Mouse (Mus musculus) right cerebral cortex, adult 2 months (tissue): ENCODE measurements around the gene Syt2.

Source experiments
- DNase-seq, 2 experiments: peaks; one replicate each; pipeline ENCODE4 v3.0.0; 2021 to 2022; ENCODE audit warnings: low spot score in 2 of 2

Gene Syt2

DNA sequence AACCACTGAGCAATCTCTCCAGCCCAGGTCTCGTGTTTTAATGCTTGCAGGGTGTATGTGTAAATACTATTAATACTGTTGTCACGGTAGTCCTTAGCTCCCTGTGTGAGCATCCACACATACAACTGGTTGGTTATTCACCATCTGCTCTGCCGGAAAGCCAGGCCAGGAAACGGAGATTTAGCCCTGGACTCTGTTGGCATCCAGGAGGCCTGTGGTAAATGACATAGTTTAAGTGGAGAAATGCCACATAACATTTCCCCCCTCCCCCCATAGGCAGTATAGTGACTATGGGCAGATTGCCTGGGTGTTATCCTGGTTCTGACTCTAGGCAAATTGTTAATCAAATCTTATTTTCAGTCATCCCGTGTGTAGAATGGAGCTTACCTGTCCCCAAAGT is 4.3 kb downstream of the Syt2 start:
- DNase-seq = no peak

DNA sequence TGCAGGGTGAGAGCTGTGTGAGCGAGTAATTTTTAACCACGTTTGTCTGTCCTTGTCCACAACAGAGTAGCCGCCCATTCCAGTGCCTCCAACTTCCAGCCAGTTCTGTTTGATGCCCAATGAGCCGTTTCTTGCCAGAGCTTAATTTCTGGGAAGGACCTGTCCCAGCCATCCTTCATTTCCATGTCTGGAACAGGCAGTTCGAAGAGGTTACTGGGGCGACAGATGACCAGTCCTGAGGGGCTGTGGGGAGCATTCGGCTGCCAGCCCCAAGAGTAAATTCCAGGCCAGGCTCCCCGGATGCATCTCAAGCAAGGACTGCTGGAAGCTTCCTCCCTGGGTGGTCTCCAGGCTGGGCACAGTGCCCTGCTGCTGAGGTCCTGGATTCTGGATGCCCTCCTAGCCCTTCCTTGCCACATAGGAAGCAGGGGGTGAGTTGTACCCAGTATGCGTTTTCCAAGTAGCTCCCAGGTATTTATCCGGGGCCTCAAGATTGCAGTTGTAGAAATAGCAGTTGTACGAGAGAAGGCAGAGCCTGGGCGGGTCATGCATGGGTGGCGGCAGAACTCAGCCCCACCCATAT is 4.9 kb downstream of the Syt2 start:
- DNase-seq = no peak

DNA sequence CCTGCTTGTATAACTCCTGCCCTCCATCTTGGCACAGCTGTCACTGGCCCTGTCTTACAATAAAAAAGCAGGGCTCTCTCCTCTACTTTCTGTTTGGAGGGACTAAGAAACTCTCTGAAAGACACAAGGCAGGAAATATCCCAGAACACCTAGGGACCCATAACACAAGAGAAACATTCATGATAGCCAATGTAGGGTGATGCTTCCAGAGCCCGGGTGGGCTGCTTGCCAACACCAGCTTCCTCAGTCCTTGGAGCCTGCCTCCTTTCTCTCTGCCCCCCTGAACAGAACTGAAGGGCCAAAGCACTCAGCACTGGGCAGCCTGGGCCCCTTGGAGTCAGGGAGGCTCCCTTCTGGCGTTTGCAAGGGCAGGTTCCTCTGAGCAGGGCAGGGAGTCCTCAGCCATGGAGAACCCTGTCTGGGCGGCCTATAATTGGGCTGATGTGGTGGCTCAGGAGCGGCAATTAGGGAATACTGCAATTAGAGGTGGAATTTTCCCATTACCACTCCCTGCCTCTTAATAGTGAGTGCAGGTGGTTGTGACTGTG is 5.4 kb downstream of the Syt2 start:
- DNase-seq = no peak

GRCm38 (mm10) chr1:134653603-134654257 is 7.3 kb downstream of the Syt2 start:
- DNase-seq = no peak

GRCm38 (mm10) chr1:134658841-134659240 is 12.4 kb downstream of the Syt2 start:
- DNase-seq = no peak

DNA sequence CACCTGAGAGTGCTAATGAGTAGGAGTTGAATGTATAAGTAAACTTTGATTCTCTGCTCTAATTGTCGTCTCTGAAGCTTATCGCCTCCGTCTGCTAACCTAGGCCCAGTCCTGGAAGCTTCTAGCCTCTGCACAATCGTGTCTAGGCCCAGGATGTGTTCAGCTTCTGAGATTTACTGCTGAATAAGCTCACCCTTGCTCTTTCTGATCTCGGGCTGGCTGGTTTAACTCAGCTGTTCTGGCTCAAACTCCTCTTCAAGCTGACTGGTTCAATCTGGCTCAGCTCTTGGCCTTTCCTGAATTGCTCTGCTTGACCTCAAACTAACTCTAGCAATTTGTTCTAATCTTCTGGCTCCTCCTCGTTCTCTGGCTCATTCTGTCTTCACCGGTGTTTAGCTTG is 13.7 kb downstream of the Syt2 start:
- no peak for DNase-seq

DNA sequence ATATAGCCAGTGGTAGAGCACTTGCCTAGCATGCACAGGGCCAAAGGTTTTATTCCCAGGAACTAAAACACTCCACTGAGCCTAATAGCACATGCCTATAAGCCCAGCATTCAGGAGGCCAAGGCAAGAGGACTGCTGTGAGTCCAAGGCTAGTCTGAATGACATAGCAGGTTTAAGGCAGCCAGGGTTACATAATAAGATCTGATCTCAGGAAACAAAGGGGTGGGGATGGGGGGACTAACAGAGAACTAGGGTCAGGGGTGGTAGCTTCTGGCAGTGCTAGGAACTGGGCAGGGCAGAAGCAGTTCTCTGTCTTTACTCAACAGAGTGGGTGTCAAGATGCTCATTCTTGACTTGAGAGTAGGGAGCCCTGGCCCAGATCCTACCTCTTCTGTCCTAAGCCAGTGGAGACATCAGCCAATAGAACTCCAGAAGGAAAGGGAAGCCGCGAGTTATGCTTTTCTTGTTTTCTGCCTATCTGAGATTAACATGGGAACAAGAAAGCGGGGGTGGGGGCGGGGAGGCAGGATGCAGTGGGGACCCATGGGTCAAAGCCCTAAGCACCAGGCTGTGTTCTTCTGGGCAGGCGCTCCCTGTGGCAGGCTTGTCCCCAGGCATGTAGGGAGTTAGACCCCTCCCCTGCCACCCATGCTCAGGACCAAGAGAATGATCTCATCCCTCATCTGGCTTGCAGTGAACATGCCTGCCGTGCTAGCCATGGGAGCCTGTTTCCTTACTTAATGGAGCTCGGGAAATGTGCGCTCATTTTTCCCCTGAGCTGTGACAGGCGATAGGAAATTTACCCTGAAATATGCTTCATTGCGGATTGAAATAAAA is 25.0 kb downstream of the Syt2 start:
- DNase-seq = no peak

- no peak for DNase-seq
Observed at GRCm38 (mm10) chr1:134674312-134674711, 27.8 kb downstream of the Syt2 start.

DNA sequence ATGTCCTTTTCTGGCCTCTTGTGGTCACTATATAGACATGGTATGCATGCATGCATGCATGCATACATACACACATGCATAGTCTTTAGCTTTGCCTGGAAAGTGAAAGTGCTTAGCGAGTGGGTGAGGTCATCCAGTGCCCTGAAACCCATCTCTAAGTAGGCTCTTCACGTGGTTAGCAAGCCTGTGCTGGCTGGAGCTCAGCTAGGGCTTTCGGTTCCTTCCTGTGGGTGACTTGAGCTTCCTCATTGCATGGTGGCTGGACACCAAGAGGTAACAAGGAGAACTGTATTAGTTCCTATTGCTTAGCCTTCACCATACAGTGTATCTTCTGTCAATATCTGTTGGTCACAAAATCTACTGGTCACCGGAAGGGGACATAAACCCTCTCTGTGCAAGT is 33.0 kb downstream of the Syt2 start:
- DNase-seq = no peak

DNA sequence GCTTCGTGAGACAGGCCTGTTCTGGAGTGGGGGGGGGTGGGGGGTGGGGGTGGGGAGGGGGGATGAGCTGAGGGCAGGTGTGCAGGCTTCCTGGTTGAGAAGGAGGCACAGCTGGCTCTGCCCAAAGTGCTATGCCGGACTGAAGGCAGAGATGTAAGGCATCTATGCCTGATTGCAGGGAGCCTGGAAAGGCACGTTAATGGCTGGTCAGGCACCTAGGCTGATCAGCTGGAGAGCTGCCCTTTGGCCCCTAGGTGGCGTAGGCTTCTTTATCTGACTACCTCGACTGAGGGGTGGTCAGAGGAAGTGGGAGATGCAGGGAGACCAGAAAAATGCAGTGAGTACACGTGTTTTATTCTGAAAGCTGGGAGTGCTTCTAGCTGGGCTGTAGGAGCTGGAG is 34.1 kb downstream of the Syt2 start:
- DNase-seq = no peak

GRCm38 (mm10) chr1:134682460-134682859 is 36.0 kb downstream of the Syt2 start:
- peak; percentile 28 to 29 for DNase-seq

- no peak for DNase-seq
Observed at GRCm38 (mm10) chr1:134686834-134687421, 40.5 kb downstream of the Syt2 start.

DNA sequence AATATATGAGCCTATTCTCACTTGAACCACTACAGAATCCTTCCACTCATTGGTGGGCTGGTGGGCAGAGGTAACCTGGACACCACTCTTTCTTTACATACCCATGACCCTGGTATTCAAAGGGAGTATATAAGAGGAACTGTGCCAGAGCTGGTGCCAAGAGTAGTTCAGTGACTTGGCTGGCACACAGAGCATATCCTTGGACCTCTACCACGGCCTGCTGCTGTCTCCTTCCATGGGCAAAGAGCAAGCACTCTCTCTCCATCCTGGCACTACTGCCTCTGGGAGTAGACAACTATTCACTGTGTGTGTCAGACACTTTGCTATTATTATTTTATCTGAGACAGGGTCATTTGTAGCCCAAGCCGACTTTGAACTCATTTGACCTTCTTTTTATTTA is 49.8 kb downstream of the Syt2 start:
- DNase-seq = no peak

- DNase-seq = no peak
Observed at GRCm38 (mm10) chr1:134697073-134697472, 50.6 kb downstream of the Syt2 start.

- no peak for DNase-seq
Observed at GRCm38 (mm10) chr1:134697522-134698250, 51.2 kb downstream of the Syt2 start.

GRCm38 (mm10) chr1:134698486-134698885 is 52.0 kb downstream of the Syt2 start:
- DNase-seq = no peak

- no peak for DNase-seq
Observed at GRCm38 (mm10) chr1:134699390-134699789, 52.9 kb downstream of the Syt2 start.

DNA sequence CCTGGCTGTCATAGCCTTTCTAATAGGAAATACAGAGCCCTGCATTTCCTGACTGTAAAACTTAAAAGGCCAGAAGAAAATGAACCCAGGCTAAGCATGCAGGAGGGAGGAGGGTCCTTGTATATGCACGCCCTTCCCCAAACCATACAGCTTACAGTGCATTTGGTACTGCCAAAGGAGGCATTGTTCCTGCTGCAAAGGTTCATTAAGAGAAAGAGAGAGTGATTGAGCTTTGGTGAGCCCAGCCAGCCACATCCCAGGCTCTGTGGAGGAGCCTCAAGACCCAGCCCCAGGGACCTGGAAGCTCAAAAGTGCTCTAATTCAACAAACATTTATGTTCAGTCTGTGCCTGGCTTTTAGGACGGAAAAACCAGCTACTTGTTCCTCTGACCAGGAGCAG is 53.7 kb downstream of the Syt2 start:
- no peak for DNase-seq

- DNase-seq = no peak
Observed at GRCm38 (mm10) chr1:134700634-134701033, 54.2 kb downstream of the Syt2 start.

- DNase-seq = no peak
Observed at GRCm38 (mm10) chr1:134701191-134701590, 54.7 kb downstream of the Syt2 start.

DNA sequence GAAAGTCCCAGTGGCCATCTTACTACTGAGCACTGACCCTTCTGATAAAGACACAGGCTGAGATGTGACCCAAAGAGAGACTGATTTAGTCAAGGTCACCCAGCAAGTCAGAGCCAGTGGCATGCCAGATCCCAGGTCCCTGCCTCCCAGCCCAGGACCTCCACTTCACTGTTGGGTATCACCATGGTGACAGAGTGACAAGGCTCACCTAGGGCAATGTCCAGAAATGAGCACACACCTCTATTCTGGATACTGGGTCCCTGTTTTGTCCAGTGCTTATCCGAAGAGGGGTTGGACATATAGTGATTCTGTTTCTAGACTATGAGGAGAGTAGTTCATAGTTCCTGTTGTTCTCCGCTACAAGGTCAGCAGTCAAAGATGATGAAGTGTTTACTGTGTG is 56.8 kb downstream of the Syt2 start:
- DNase-seq = no peak
